ENCODE assay signal across 8 mouse cellular contexts in the genomic region with DNA sequence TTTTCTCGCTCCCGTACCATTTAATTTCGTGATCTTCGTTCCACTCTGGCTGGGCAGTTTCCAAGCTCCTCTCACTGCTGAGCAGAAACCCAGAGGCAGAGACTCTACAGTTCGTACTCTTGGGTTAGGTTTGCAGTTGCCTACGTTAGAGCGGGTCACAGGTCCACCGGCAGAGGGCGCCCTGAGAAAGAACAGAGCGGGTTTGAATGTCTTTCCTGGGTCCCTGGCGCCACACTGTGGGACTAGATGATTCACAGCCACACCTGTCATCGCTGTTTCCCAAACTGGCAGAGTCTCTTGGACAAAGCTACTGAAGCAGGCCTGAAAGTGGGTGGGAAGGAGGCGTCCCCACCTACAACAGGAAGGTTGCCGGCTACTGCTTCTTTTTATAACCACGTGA.
DNase-seq lines count a peak whose midpoint lies in the region; ATAC-seq and TF ChIP-seq lines count a peak whose summit lies in the region.

No protein-coding gene starts in this region.

- H3K4me2 ChIP-seq in forebrain, embryonic 16.5 days (ENCODE audit: low read length) = 0 out of 2 replicates have a peak overlapping the region, but pooled peaks have one; percentile 1
- H3K4me2 ChIP-seq in hindbrain, embryonic 11.5 days (replicated peaks; ENCODE audit: low read depth, low read length) = no peak overlapping the region

- no peak for ATAC-seq in G1E (ENCODE audit: extremely low read depth, insufficient number of reproducible peaks, low FRiP score, poor library complexity, severe bottlenecking)
- ATAC-seq in forebrain, embryonic 16.5 days = peak; percentile 80
- peak; percentile 61 for ATAC-seq in hindbrain, embryonic 11.5 days (ENCODE audit: low FRiP score)

- H3K27ac ChIP-seq in forebrain, embryonic 16.5 days (ENCODE audit: low read length) = peak overlapping the region; percentile 71
- peak overlapping the region; percentile 47; the same call in 1 of the 2 replicates for H3K27ac ChIP-seq in hindbrain, embryonic 11.5 days (ENCODE audit: low read depth, low read length)

- under 1% methylated on average over 15 of the region's 15 CpGs for WGBS in forebrain, embryonic 16.5 days
- 2% methylated on average over 15 of the region's 15 CpGs for WGBS in hindbrain, embryonic 11.5 days

- H3K36me3 ChIP-seq in G1E (replicated peaks) = no peaks in the 10 kb centered on the region
- no peaks in the 10 kb centered on the region for H3K36me3 ChIP-seq in forebrain, embryonic 16.5 days (ENCODE audit: control insufficient read depth, insufficient read depth)
- no peaks in the 10 kb centered on the region for H3K36me3 ChIP-seq in hindbrain, embryonic 11.5 days (ENCODE audit: control insufficient read depth, insufficient read depth, low read length)

- H3K27me3 ChIP-seq in G1E (ENCODE audit: insufficient read depth, low read length) = peaks cover 24% of the 10 kb centered on the region
- H3K27me3 ChIP-seq in forebrain, embryonic 16.5 days (replicated peaks; ENCODE audit: control insufficient read depth, insufficient read depth, low read length) = no peaks in the 10 kb centered on the region
- H3K27me3 ChIP-seq in hindbrain, embryonic 11.5 days (ENCODE audit: control insufficient read depth, insufficient read depth, low read length) = peaks cover 37% of the 10 kb centered on the region

- peak; percentile 27 for DNase-seq in G1E (ENCODE audit: low spot score)
- DNase-seq in c-Kit-positive CD71-positive TER-119-positive erythroid progenitor cells, embryonic 14.5 days (ENCODE audit: low spot score) = peak; percentile 26
- DNase-seq in hindbrain, embryonic 11.5 days (ENCODE audit: low spot score) = peak; percentile 94
- peak; percentile 93 to 96 for DNase-seq in layer of hippocampus, postnatal 14 days (ENCODE audit: low spot score in 2 of 2)
- peak; percentile 69 to 79 for DNase-seq in lung, postnatal 4 days
- peak; percentile 97 for DNase-seq in right cerebral cortex, postnatal 14 days
- peak; percentile 57 to 66 for DNase-seq in urinary bladder, postnatal 36 days (ENCODE audit: low spot score in 2 of 2)

- no peak overlapping the region for H3K4me3 ChIP-seq in G1E (ENCODE audit: low read depth, low read length)
- H3K4me3 ChIP-seq in forebrain, embryonic 16.5 days (replicated peaks; ENCODE audit: low read length) = no peak overlapping the region
- no peak overlapping the region for H3K4me3 ChIP-seq in hindbrain, embryonic 11.5 days (ENCODE audit: low read depth, low read length)

- H3K9ac ChIP-seq in forebrain, embryonic 16.5 days (replicated peaks; ENCODE audit: low read depth, low read length) = peak overlapping the region; percentile 22; the same call in 1 of the 2 replicates
- 0 out of 2 replicates have a peak overlapping the region, but pooled peaks have one; percentile 11 for H3K9ac ChIP-seq in hindbrain, embryonic 11.5 days (ENCODE audit: low read depth, low read length)

- peak; percentile 54 for TF ChIP-seq CTCF in G1E (IDR thresholded peaks at IDR 0.05; ENCODE audit: low read depth, low read length)

- H3K4me1 ChIP-seq in G1E (ENCODE audit: insufficient read depth, low read depth, low read length) = no peaks in the 10 kb centered on the region
- H3K4me1 ChIP-seq in forebrain, embryonic 16.5 days (replicated peaks; ENCODE audit: control insufficient read depth, insufficient read depth, low read length) = peaks cover 75% of the 10 kb centered on the region
- peaks cover 23% of the 10 kb centered on the region; the same call in 1 of the 2 replicates for H3K4me1 ChIP-seq in hindbrain, embryonic 11.5 days (replicated peaks; ENCODE audit: control insufficient read depth, insufficient read depth, low read length)

- no peaks in the 10 kb centered on the region for H3K9me3 ChIP-seq in G1E (replicated peaks)
- no peaks in the 10 kb centered on the region for H3K9me3 ChIP-seq in forebrain, embryonic 16.5 days (ENCODE audit: control insufficient read depth, low read length)
- no peaks in the 10 kb centered on the region for H3K9me3 ChIP-seq in hindbrain, embryonic 11.5 days (ENCODE audit: control insufficient read depth, low read length)

Comparison
In these comparisons a context has a peak if more than half of its experiments do, and no peak if none do; other contexts are left out.
1. DNase-seq: peak in every context shown above with its lines; median percentile 97 in right cerebral cortex, postnatal 14 days; 94 in layer of hippocampus, postnatal 14 days; 94 in hindbrain, embryonic 11.5 days; 74 in lung, postnatal 4 days; 62 in urinary bladder, postnatal 36 days; 27 in G1E; 26 in c-Kit-positive CD71-positive TER-119-positive erythroid progenitor cells, embryonic 14.5 days.